Mouse (Mus musculus) liver, embryonic 12.5 days (tissue): ENCODE results near the gene Atad1. TPM values are rescaled to one million over a fixed set of nuclear protein-coding genes. Genes with fewer than 3 reads are reported as not detected.
A peak's percentile ranks its signal among the peaks of the same experiment; 100 is the strongest.

Experiments used
- ATAC-seq: fragments of 200-750 bp; cut with Nextera tagmentation; 2 replicates; pipeline ENCODE4 v1.8.0; 2017; ENCODE audit warnings: moderate number of reproducible peaks, mild to moderate bottlenecking, moderate library complexity
- H3K27ac ChIP-seq: fragments of 300-500 bp; sonication (generic); 2 replicates; pipeline ENCODE4 v1.5.1; 2016; ENCODE audit warnings: mild to moderate bottlenecking
- H3K27me3 ChIP-seq: fragments of 300-500 bp; sonication (generic); replicated peaks from 2 replicates; pipeline ENCODE4 v1.6.1; 2016; ENCODE audit warnings: mild to moderate bottlenecking, moderate library complexity
- H3K36me3 ChIP-seq: fragments of 300-500 bp; sonication (generic); 2 replicates; pipeline ENCODE4 v1.6.1; 2016; ENCODE audit warnings: mild to moderate bottlenecking, moderate library complexity
- H3K4me1 ChIP-seq: fragments of 300-500 bp; sonication (generic); 2 replicates; pipeline ENCODE4 v1.6.1; 2016
- H3K4me2 ChIP-seq: fragments of 300-500 bp; sonication (generic); 2 replicates; pipeline ENCODE4 v1.6.1; 2016; ENCODE audit warnings: mild to moderate bottlenecking, moderate library complexity
- H3K4me3 ChIP-seq: fragments of 300-500 bp; sonication (generic); 2 replicates; pipeline ENCODE4 v1.5.1; 2016; ENCODE audit warnings: mild to moderate bottlenecking, moderate library complexity
- H3K9ac ChIP-seq: fragments of 300-500 bp; sonication (generic); 2 replicates; pipeline ENCODE4 v1.6.1; 2016; ENCODE audit warnings: mild to moderate bottlenecking, moderate library complexity
- H3K9me3 ChIP-seq: fragments of 300-500 bp; sonication (generic); replicated peaks from 2 replicates; pipeline ENCODE4 v1.6.1; 2016; ENCODE audit warnings: mild to moderate bottlenecking, moderate library complexity
- whole genome bisulfite sequencing: fragments of 180-500 bp; shearing (Covaris S2); methylation state at CpG from one replicate; pipeline ENCODE4 v1.1.7; 2016; ENCODE audit not compliant: insufficient replicate concordance; 5-methylcytosine and 5-hydroxymethylcytosine counted together
- polyA plus RNA-seq: library from polyadenylated mRNA; unstranded; fragments of >200 nt; fragmentation: Nextera tagmentation; extraction: Ambion mirVana; gene quantifications from 2 replicates; pipeline ENCODE4 v1.2.1, GENCODE M21; 2016

Gene Atad1
- polyA plus RNA-seq, 1 experiment from 2014 or later: 32.3 TPM

- Histone ChIP-seq H3K27me3 (no peaks in the 10 kb centered on the region), H3K36me3 (peaks cover 10% of the 10 kb centered on the region), H3K4me1 (no peaks in the 10 kb centered on the region; the same call in 1 of the 2 replicates), H3K4me2 (no peak overlapping the region), H3K9ac (no peak overlapping the region), H3K27ac (no peak overlapping the region), H3K4me3 (no peak overlapping the region), H3K9me3 (no peaks in the 10 kb centered on the region)
- no peak for ATAC-seq
- 68% methylated on average over 8 of the region's 8 CpGs for WGBS
Observed at GRCm38 (mm10) chr19:32665243-32665642, 74.3 kb downstream of the Atad1 start.

GRCm38 (mm10) chr19:32662936-32663335 is 76.7 kb downstream of the Atad1 start:
- no peak overlapping the region for H3K9ac ChIP-seq
- 0 out of 2 replicates have a peak, but pooled peaks have one; percentile 27 for ATAC-seq
- no peak overlapping the region for H3K27ac ChIP-seq
- H3K4me1 ChIP-seq: no peaks in the 10 kb centered on the region; the same call in 1 of the 2 replicates
- H3K9me3 ChIP-seq: no peaks in the 10 kb centered on the region
- WGBS: 60% methylated on average over 6 of the region's 6 CpGs
- peaks cover 7% of the 10 kb centered on the region for H3K36me3 ChIP-seq
- H3K27me3 ChIP-seq: no peaks in the 10 kb centered on the region
- H3K4me3 ChIP-seq: no peak overlapping the region
- no peak overlapping the region for H3K4me2 ChIP-seq

- Histone ChIP-seq H3K9me3 (no peaks in the 10 kb centered on the region), H3K27ac (no peak overlapping the region), H3K27me3 (no peaks in the 10 kb centered on the region), H3K4me1 (peaks cover 18% of the 10 kb centered on the region), H3K36me3 (peaks cover 2% of the 10 kb centered on the region; the same call in 1 of the 2 replicates), H3K9ac (no peak overlapping the region), H3K4me3 (no peak overlapping the region), H3K4me2 (no peak overlapping the region)
- WGBS: 60% methylated on average over 5 of the region's 5 CpGs
- no peak for ATAC-seq
Observed at GRCm38 (mm10) chr19:32659346-32659745, 80.2 kb downstream of the Atad1 start.

DNA sequence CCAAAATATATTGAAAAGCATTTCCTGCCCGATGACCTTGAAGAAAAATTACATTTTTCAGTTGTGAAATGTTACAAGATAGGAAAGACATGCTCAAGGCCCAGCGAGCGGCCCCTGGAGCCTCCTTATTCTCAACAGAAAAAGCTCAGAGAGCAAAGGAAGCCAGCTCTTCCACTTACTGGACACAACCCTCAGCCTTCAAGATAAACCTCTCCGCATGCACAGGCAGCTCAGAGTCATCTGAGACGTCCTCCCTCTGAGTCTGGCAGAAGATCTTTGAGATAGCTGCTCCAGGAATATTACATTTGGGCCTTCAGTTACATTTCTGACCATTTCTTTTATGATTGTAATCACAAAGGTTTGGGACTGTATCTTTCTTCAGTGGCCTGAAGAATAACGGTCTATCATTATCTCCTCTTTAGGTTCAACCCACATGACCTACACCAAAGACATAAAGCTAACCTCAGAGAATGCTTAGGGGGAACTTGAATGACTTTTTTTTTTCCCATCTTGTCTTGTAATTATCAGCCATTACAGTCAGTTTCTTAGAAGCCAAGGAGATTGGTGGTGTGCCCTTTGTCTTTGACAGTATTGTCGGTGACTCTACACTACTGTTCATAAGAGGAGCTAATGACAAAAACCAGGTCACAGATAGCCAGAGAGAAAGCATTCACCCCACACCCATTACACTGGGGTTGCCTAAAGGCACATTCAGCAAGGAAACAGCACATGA is 85.8 kb downstream of the Atad1 start:
- 0 out of 2 replicates have a peak, but pooled peaks have one; percentile 24 for ATAC-seq
- WGBS: 37% methylated on average over 7 of the region's 7 CpGs
- Histone ChIP-seq H3K36me3 (no peaks in the 10 kb centered on the region), H3K9me3 (no peaks in the 10 kb centered on the region), H3K9ac (no peak overlapping the region), H3K4me3 (no peak overlapping the region), H3K27ac (no peak overlapping the region), H3K27me3 (no peaks in the 10 kb centered on the region), H3K4me2 (no peak overlapping the region), H3K4me1 (peaks cover 36% of the 10 kb centered on the region)

GRCm38 (mm10) chr19:32653122-32653521 is 86.5 kb downstream of the Atad1 start:
- Histone ChIP-seq H3K4me2 (no peak overlapping the region), H3K4me1 (peaks cover 40% of the 10 kb centered on the region), H3K9me3 (no peaks in the 10 kb centered on the region), H3K27me3 (no peaks in the 10 kb centered on the region), H3K36me3 (no peaks in the 10 kb centered on the region), H3K4me3 (no peak overlapping the region), H3K9ac (no peak overlapping the region), H3K27ac (no peak overlapping the region)
- 48% methylated on average over 5 of the region's 5 CpGs for WGBS
- ATAC-seq: no peak

DNA sequence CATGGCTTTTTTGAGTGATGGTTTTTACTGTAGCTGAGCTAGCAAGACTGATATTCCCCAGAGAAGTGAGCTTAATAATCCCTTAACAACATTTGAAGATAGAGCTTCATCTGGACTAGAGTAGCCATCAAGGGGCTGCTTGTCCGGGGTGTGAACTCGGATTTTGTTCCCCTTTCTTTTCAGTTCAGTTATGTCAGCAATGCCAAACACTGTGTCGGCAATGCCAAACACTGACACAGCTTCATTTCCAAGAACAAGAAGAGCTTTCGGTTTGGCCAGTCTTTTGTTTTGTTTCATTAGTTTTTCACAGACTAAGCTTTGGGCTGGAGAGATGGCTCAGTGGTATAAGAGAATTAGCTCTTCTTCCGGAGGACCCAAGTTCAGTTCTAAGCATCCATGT is 88.5 kb downstream of the Atad1 start:
- H3K4me1 ChIP-seq: peaks cover 28% of the 10 kb centered on the region
- H3K9ac ChIP-seq: no peak overlapping the region
- H3K9me3 ChIP-seq: no peaks in the 10 kb centered on the region
- no peaks in the 10 kb centered on the region for H3K27me3 ChIP-seq
- no peaks in the 10 kb centered on the region for H3K36me3 ChIP-seq
- H3K4me3 ChIP-seq: no peak overlapping the region
- no peak overlapping the region for H3K27ac ChIP-seq
- H3K4me2 ChIP-seq: no peak overlapping the region
- 69% methylated on average over 5 of the region's 5 CpGs for WGBS
- no peak for ATAC-seq

GRCm38 (mm10) chr19:32648019-32648571 is 91.5 kb downstream of the Atad1 start:
- 66% methylated on average over 10 of the region's 10 CpGs for WGBS
- peak; percentile 44; the same call in 1 of the 2 replicates for ATAC-seq
- Histone ChIP-seq H3K4me3 (no peak overlapping the region), H3K27ac (0 out of 2 replicates have a peak overlapping the region, but pooled peaks have one; percentile 38), H3K9me3 (0 out of 2 replicates have a peak, but pooled peaks cover 4% of the 10 kb centered on the region), H3K36me3 (no peaks in the 10 kb centered on the region), H3K27me3 (no peaks in the 10 kb centered on the region), H3K9ac (no peak overlapping the region), H3K4me1 (peaks cover 13% of the 10 kb centered on the region), H3K4me2 (no peak overlapping the region)

- 78% methylated on average over 3 of the region's 3 CpGs for WGBS
- Histone ChIP-seq H3K27ac (no peak overlapping the region), H3K27me3 (no peaks in the 10 kb centered on the region), H3K4me1 (peaks cover 6% of the 10 kb centered on the region; the same call in 1 of the 2 replicates), H3K4me3 (no peak overlapping the region), H3K9me3 (0 out of 2 replicates have a peak, but pooled peaks cover 4% of the 10 kb centered on the region), H3K4me2 (no peak overlapping the region), H3K9ac (no peak overlapping the region), H3K36me3 (no peaks in the 10 kb centered on the region)
- ATAC-seq: no peak
Observed at GRCm38 (mm10) chr19:32646382-32646781, 93.2 kb downstream of the Atad1 start.

- Histone ChIP-seq H3K36me3 (no peaks in the 10 kb centered on the region), H3K9ac (no peak overlapping the region), H3K27ac (no peak overlapping the region), H3K9me3 (0 out of 2 replicates have a peak, but pooled peaks cover 4% of the 10 kb centered on the region), H3K4me3 (no peak overlapping the region), H3K4me1 (peaks cover 6% of the 10 kb centered on the region; the same call in 1 of the 2 replicates), H3K4me2 (no peak overlapping the region), H3K27me3 (no peaks in the 10 kb centered on the region)
- 80% methylated on average over 7 of the region's 7 CpGs for WGBS
- no peak for ATAC-seq
Observed at GRCm38 (mm10) chr19:32645939-32646338, 93.6 kb downstream of the Atad1 start.

DNA sequence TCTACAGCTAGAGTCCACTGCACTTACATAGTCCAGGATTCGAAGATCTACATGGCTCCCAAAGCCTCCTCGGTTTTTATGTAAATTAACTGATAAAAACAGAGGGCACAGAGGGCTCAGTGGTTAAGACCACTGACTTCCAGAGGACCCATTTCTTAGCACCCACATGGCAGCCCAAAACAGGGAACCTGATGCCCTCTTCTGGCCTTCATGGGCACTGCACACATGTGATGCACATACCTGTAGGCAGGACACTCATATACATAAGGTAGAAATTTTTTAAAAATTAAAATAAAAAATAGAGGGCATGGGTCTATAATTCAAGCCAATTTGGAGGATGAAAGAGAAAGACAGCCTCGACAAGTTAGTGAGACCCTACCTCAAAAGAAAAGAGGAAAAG is 95.9 kb downstream of the Atad1 start:
- Histone ChIP-seq H3K27ac (no peak overlapping the region), H3K4me1 (peaks cover 10% of the 10 kb centered on the region), H3K36me3 (no peaks in the 10 kb centered on the region), H3K9ac (no peak overlapping the region), H3K4me3 (no peak overlapping the region), H3K4me2 (no peak overlapping the region), H3K9me3 (0 out of 2 replicates have a peak, but pooled peaks cover 4% of the 10 kb centered on the region), H3K27me3 (0 out of 2 replicates have a peak, but pooled peaks cover 3% of the 10 kb centered on the region)
- WGBS: 67% methylated on average over 3 of the region's 3 CpGs
- no peak for ATAC-seq

- Histone ChIP-seq H3K27ac (no peak overlapping the region), H3K4me2 (no peak overlapping the region), H3K4me1 (peaks cover 21% of the 10 kb centered on the region), H3K9ac (no peak overlapping the region), H3K36me3 (no peaks in the 10 kb centered on the region), H3K27me3 (0 out of 2 replicates have a peak, but pooled peaks cover 3% of the 10 kb centered on the region), H3K9me3 (0 out of 2 replicates have a peak, but pooled peaks cover 4% of the 10 kb centered on the region), H3K4me3 (no peak overlapping the region)
- 81% methylated on average over 8 of the region's 8 CpGs for WGBS
- no peak for ATAC-seq
Observed at GRCm38 (mm10) chr19:32641995-32642394, 97.6 kb downstream of the Atad1 start.

DNA sequence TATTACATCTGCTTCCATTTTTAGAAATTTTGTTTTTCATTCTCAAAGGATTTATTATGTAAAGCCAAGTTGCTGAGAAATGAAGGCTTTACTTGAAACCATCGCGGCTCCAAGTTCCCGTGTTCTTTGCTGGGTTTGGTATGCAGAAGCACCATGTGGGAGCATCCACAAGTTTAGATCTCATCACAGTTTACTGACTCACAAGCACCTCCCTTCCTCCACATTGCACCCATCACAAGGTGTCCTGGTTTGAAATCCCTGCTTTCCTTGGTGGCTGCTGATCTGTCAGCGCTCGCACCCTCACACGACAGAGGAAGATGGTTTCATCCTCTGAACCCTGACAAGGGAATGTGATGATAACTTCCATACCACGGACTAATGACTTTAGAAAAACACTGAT is 98.1 kb downstream of the Atad1 start:
- Histone ChIP-seq H3K9ac (no peak overlapping the region), H3K27me3 (0 out of 2 replicates have a peak, but pooled peaks cover 3% of the 10 kb centered on the region), H3K4me1 (peaks cover 24% of the 10 kb centered on the region), H3K36me3 (no peaks in the 10 kb centered on the region), H3K27ac (no peak overlapping the region), H3K4me3 (no peak overlapping the region), H3K4me2 (no peak overlapping the region), H3K9me3 (0 out of 2 replicates have a peak, but pooled peaks cover 4% of the 10 kb centered on the region)
- ATAC-seq: no peak
- 89% methylated on average over 7 of the region's 7 CpGs for WGBS
